Mouse (Mus musculus) embryonic facial prominence, embryonic 14.5 days (tissue): ENCODE measurements around the gene Cacna2d1. TPM values are rescaled to one million over a fixed set of nuclear protein-coding genes. Genes with fewer than 3 reads are reported as not detected.
A peak's percentile ranks its signal among the peaks of the same experiment; 100 is the strongest.

Source experiments
- ATAC-seq: fragments of 200-750 bp; cut with Nextera tagmentation; 2 replicates; pipeline ENCODE4 v1.8.0; 2017; ENCODE audit warnings: low read depth, moderate number of reproducible peaks, moderate TSS enrichment
- DNase-seq: peaks from one replicate; pipeline ENCODE4 v3.0.0-alpha.2; 2015; ENCODE audit warnings: low spot score
- H3K27ac ChIP-seq: fragments of 300-500 bp; sonication (generic); replicated peaks from 2 replicates; pipeline ENCODE4 v1.5.1; 2014; ENCODE audit warnings: low read depth, mild to moderate bottlenecking, low read length, moderate library complexity
- H3K27me3 ChIP-seq: fragments of 300-500 bp; sonication (generic); replicated peaks from 2 replicates; pipeline ENCODE4 v1.6.1; 2014; ENCODE audit warnings: low read length; ENCODE audit not compliant: control insufficient read depth, insufficient read depth
- H3K36me3 ChIP-seq: fragments of 300-500 bp; sonication (generic); 2 replicates; pipeline ENCODE4 v1.6.1; 2014; ENCODE audit warnings: low read length, mixed read lengths; ENCODE audit not compliant: control insufficient read depth, insufficient read depth
- H3K4me1 ChIP-seq: fragments of 300-500 bp; sonication (generic); 2 replicates; pipeline ENCODE4 v1.6.1; 2014; ENCODE audit warnings: antibody characterized with exemption, low read length; ENCODE audit not compliant: control insufficient read depth, insufficient read depth
- H3K4me2 ChIP-seq: fragments of 300-500 bp; sonication (generic); 2 replicates; pipeline ENCODE4 v1.6.1; 2014; ENCODE audit warnings: low read depth, mild to moderate bottlenecking, low read length, moderate library complexity, mixed read lengths
- H3K4me3 ChIP-seq: fragments of 300-500 bp; sonication (generic); 2 replicates; pipeline ENCODE4 v1.5.1; 2014; ENCODE audit warnings: low read depth, mild to moderate bottlenecking, low read length
- H3K9ac ChIP-seq: fragments of 300-500 bp; sonication (generic); 2 replicates; pipeline ENCODE4 v1.6.1; 2014; ENCODE audit warnings: low read depth, mild to moderate bottlenecking, low read length, moderate library complexity, mixed read lengths
- H3K9me3 ChIP-seq: fragments of 300-500 bp; sonication (generic); 2 replicates; pipeline ENCODE4 v1.6.1; 2016; ENCODE audit warnings: low read length; ENCODE audit not compliant: control insufficient read depth
- WGBS: fragments of 180-500 bp; shearing (Covaris S2); extraction: QIAGEN DNeasy Blood & Tissue Kit; methylation state at CpG from one replicate; pipeline ENCODE4 v1.1.7; 2014; 5-methylcytosine and 5-hydroxymethylcytosine counted together
- polyA plus RNA-seq: library from polyadenylated mRNA; unstranded; fragments of >200 nt; fragmentation: Nextera tagmentation; extraction: Ambion mirVana; gene quantifications from 2 replicates; pipeline ENCODE4 v1.2.1, GENCODE M21; 2014

Gene Cacna2d1
- polyA plus RNA-seq, 1 experiment from 2014 or later = 33.0 TPM

- Histone ChIP-seq H3K4me1 (peaks cover 4% of the 10 kb centered on the region; the same call in 1 of the 2 replicates), H3K36me3 (no peaks in the 10 kb centered on the region), H3K27ac (no peak overlapping the region), H3K9me3 (no peaks in the 10 kb centered on the region), H3K27me3 (no peaks in the 10 kb centered on the region), H3K9ac (no peak overlapping the region), H3K4me2 (no peak overlapping the region), H3K4me3 (no peak overlapping the region)
- 58% methylated on average over 2 of the region's 2 CpGs for WGBS
- DNase-seq (no peak), ATAC-seq (no peak)
Observed at GRCm38 (mm10) chr5:16014392-16014791, 79.9 kb downstream of the Cacna2d1 start.

GRCm38 (mm10) chr5:16024626-16025417 lies 90.3 kb downstream of the Cacna2d1 start:
- no peak overlapping the region for H3K9ac ChIP-seq
- no peaks in the 10 kb centered on the region for H3K9me3 ChIP-seq
- H3K4me2 ChIP-seq = no peak overlapping the region
- ATAC-seq = peak; percentile 82
- H3K36me3 ChIP-seq = no peaks in the 10 kb centered on the region
- WGBS = 48% methylated on average over 4 of the region's 4 CpGs
- DNase-seq = peak; percentile 55
- H3K27ac ChIP-seq = no peak overlapping the region
- 0 out of 2 replicates have a peak, but pooled peaks cover 3% of the 10 kb centered on the region for H3K4me1 ChIP-seq
- no peaks in the 10 kb centered on the region for H3K27me3 ChIP-seq
- no peak overlapping the region for H3K4me3 ChIP-seq

- ATAC-seq (no peak), DNase-seq (no peak)
- Histone ChIP-seq H3K9ac (no peak overlapping the region), H3K36me3 (no peaks in the 10 kb centered on the region), H3K4me1 (0 out of 2 replicates have a peak, but pooled peaks cover 3% of the 10 kb centered on the region), H3K27ac (no peak overlapping the region), H3K4me2 (no peak overlapping the region), H3K27me3 (no peaks in the 10 kb centered on the region), H3K4me3 (no peak overlapping the region), H3K9me3 (0 out of 2 replicates have a peak, but pooled peaks cover 3% of the 10 kb centered on the region)
- WGBS = 66% methylated on average over 6 of the region's 6 CpGs
Observed at GRCm38 (mm10) chr5:16028881-16029280, 94.4 kb downstream of the Cacna2d1 start.

GRCm38 (mm10) chr5:16029481-16029880 lies 95.0 kb downstream of the Cacna2d1 start:
- 0 out of 2 replicates have a peak, but pooled peaks cover 3% of the 10 kb centered on the region for H3K4me1 ChIP-seq

GRCm38 (mm10) chr5:16033569-16033968 lies 99.1 kb downstream of the Cacna2d1 start:
- H3K9me3 ChIP-seq = 0 out of 2 replicates have a peak, but pooled peaks cover 3% of the 10 kb centered on the region
- 0 out of 2 replicates have a peak, but pooled peaks cover 3% of the 10 kb centered on the region for H3K4me1 ChIP-seq
- WGBS = 91% methylated on average over 1 of the region's 1 CpGs
- H3K9ac ChIP-seq = no peak overlapping the region
- ATAC-seq = no peak
- no peaks in the 10 kb centered on the region for H3K27me3 ChIP-seq
- no peak overlapping the region for H3K4me3 ChIP-seq
- no peak overlapping the region for H3K27ac ChIP-seq
- no peak for DNase-seq
- no peak overlapping the region for H3K4me2 ChIP-seq
- H3K36me3 ChIP-seq = no peaks in the 10 kb centered on the region

More at GRCm38 (mm10) chr5:16029481-16029880, 95.0 kb downstream of the Cacna2d1 start:
- 73% methylated on average over 5 of the region's 5 CpGs for WGBS
- Histone ChIP-seq H3K9me3 (0 out of 2 replicates have a peak, but pooled peaks cover 3% of the 10 kb centered on the region), H3K36me3 (no peaks in the 10 kb centered on the region), H3K4me3 (no peak overlapping the region), H3K27ac (no peak overlapping the region), H3K4me2 (no peak overlapping the region), H3K9ac (no peak overlapping the region), H3K27me3 (no peaks in the 10 kb centered on the region)
- ATAC-seq (peak; percentile 42; the same call in 1 of the 2 replicates), DNase-seq (peak; percentile 68)

GRCm38 (mm10) chr5:16035259-16035658 lies 100.8 kb downstream of the Cacna2d1 start:
- H3K9ac ChIP-seq = no peak overlapping the region
- DNase-seq = no peak
- 0 out of 2 replicates have a peak, but pooled peaks cover 3% of the 10 kb centered on the region for H3K9me3 ChIP-seq
- no peak overlapping the region for H3K27ac ChIP-seq
- no peaks in the 10 kb centered on the region for H3K27me3 ChIP-seq
- H3K4me3 ChIP-seq = no peak overlapping the region
- ATAC-seq = no peak
- H3K4me2 ChIP-seq = no peak overlapping the region
- H3K4me1 ChIP-seq = no peaks in the 10 kb centered on the region
- WGBS = 71% methylated on average over 1 of the region's 1 CpGs
- H3K36me3 ChIP-seq = no peaks in the 10 kb centered on the region

- H3K9me3 ChIP-seq = no peaks in the 10 kb centered on the region
- 0 out of 2 replicates have a peak, but pooled peaks cover 4% of the 10 kb centered on the region for H3K4me1 ChIP-seq
- H3K4me3 ChIP-seq = no peak overlapping the region
- no peaks in the 10 kb centered on the region for H3K27me3 ChIP-seq
- no peak overlapping the region for H3K4me2 ChIP-seq
- H3K9ac ChIP-seq = no peak overlapping the region
- 85% methylated on average over 6 of the region's 6 CpGs for WGBS
- DNase-seq = no peak
- H3K27ac ChIP-seq = no peak overlapping the region
- no peaks in the 10 kb centered on the region for H3K36me3 ChIP-seq
- no peak for ATAC-seq
Observed at GRCm38 (mm10) chr5:16045147-16045878, 110.8 kb downstream of the Cacna2d1 start.

- Histone ChIP-seq H3K27ac (no peak overlapping the region), H3K36me3 (no peaks in the 10 kb centered on the region), H3K9ac (no peak overlapping the region), H3K9me3 (no peaks in the 10 kb centered on the region), H3K27me3 (no peaks in the 10 kb centered on the region), H3K4me3 (no peak overlapping the region), H3K4me2 (no peak overlapping the region), H3K4me1 (0 out of 2 replicates have a peak, but pooled peaks cover 4% of the 10 kb centered on the region)
- WGBS = 60% methylated on average over 10 of the region's 10 CpGs
- ATAC-seq (no peak), DNase-seq (no peak)
Observed at GRCm38 (mm10) chr5:16047452-16048191, 113.1 kb downstream of the Cacna2d1 start.
